Mouse (Mus musculus): ENCODE data around the gene Adgb.
"Not testable (repeated sequence)": the region's sequence is repeated elsewhere in the genome, so short reads cannot be mapped to it uniquely, and the experiment has no call there.

The Adgb gene

DNA sequence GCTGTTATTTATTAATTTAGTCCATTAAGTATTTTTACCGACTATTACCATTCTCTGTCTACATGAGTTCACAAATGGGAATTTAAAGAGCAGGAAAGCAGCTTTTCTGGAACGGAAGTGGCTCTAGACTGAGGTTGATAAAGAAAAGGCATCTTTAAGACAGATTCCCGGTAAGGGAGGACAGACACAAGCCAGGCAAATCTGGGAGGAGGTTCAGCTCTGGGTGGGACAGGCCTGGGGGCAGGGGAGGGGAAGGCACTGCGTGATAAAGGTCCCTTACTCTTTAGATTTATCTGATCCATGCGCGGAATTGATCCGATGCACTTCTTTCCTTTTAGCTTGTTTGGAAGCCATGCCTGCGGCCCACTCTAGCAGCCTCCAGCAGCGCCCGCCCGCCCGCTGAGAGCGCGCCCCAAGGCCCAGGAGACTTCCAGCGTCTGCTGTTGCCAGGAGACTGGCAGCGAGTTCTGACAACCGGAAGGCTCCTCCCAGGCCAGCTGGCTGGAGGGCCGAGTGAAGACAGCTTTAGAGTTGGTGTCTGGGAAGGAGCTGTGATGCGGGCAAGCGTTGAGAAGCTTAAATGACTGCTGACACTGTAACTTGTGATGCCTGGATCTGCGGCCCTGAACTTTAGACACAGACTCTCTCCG is at the start of gene Adgb:
TSS of gene Adgb (minus strand) at position 366 of the 650 bp plus-strand sequence.
- DNase-seq (ENCODE audit: low read depth in 1 of 2, low spot score in 2 of 2) = peak in 1 of 2 experiments; percentile 30

DNA sequence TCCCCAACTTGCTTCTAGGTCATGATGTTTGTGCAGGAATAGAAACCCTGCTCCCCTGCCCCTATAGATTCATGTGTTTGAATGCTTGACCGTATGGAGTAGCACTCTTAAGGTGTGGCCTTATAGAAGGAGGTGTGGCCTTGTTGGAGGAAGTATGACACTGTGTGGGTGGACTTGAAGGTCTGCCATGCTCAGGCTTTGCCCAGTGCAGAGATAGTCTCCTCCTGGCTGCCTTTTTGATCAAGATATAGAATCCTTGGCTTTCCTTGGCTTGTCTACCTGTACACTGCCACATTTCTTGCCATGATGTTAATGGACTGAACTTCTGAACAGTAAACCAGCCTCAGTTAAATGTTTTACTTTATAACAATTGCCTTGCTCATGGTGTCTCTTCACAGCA is 8.0 kb upstream of the Adgb start:
- no peak for DNase-seq (ENCODE audit: low read depth in 1 of 2, low spot score in 2 of 2)

- DNase-seq (ENCODE audit: low read depth in 1 of 2, low spot score in 2 of 2) = not testable (repeated sequence)
These were observed 5.3 kb upstream of the Adgb start for GRCm38 (mm10) chr10:10477429-10477828.

- no peak for DNase-seq (ENCODE audit: low read depth in 1 of 2, low spot score in 2 of 2)
These were observed 4.8 kb upstream of the Adgb start for GRCm38 (mm10) chr10:10476956-10477355.

DNA sequence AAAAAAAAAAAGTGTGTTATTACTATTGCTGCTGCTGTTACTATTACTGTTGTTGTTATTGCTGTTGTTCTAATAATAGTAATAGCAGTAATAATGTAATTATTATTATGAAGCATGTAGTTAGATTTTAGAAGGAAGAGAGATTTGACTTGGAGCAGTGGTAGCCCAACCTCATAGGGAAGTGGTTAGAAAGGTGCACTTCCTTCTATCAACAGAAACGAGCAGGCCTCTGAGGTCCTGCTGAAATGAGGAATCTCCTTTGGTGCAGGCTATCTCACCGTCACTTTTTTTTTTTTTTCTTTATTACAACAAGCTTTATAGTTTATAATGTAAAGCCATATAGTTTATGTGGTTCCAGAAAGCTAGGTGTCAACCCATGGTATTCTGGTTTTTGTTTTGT is 4.4 kb upstream of the Adgb start:
- no peak for DNase-seq (ENCODE audit: low read depth in 1 of 2, low spot score in 2 of 2)

- DNase-seq (ENCODE audit: low read depth in 1 of 2, low spot score in 2 of 2) = no peak
These were observed 3.2 kb downstream of the Adgb start for GRCm38 (mm10) chr10:10468699-10469547.

DNA sequence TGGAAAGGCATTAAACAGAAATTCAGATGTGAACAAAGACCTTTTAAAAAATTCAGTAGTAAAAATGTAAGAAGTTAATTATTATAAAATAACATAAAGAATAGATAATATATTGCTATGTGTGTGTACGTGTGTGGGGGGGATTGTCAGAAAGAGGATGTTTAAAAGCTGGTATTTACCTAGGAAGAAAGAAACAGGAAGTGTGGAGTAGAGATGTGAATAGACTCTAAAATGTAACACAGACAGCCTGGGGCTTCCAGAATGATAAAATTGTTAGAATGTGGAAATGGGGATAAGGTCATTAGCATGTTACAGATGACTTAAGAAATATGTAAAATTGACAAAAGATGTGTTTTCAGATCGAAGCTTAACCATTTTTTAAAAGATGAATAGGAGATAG is 12.0 kb downstream of the Adgb start:
- no peak for DNase-seq (ENCODE audit: low read depth in 1 of 2, low spot score in 2 of 2)

DNA sequence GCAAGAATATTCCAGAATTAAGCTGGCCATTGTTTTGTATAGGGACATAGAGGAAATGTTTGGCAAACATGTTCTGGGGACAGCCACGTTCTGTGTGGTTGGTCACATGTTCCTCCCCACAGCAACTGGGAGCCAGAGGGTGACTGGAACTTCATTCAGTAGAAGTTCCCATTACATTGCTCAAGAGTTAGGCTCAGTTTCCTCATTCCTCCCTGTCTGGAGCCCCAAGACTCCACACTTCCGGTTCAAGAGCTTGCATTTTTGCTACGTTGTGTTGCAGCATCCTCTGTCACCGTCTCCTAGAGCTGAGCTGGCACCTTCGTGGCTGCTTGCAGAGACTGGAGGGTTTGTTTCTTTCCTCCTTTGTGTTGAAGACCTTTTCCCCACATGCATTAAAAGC is 15.1 kb downstream of the Adgb start:
- peak; percentile 55 to 65 for DNase-seq (ENCODE audit: low read depth in 1 of 2, low spot score in 2 of 2)

- DNase-seq (ENCODE audit: low read depth in 1 of 2, low spot score in 2 of 2) = peak; percentile 64 to 69
These were observed 23.1 kb downstream of the Adgb start for GRCm38 (mm10) chr10:10449067-10449466.

GRCm38 (mm10) chr10:10444841-10445466 is 27.2 kb downstream of the Adgb start:
- no peak for DNase-seq (ENCODE audit: low read depth in 1 of 2, low spot score in 2 of 2)

GRCm38 (mm10) chr10:10443558-10443957 is 28.6 kb downstream of the Adgb start:
- no peak for DNase-seq (ENCODE audit: low read depth in 1 of 2, low spot score in 2 of 2)

- DNase-seq (ENCODE audit: low read depth in 1 of 2, low spot score in 2 of 2) = no peak
These were observed 37.1 kb downstream of the Adgb start for GRCm38 (mm10) chr10:10435014-10435413.

- DNase-seq (ENCODE audit: low read depth in 1 of 2, low spot score in 2 of 2) = no peak
These were observed 42.5 kb downstream of the Adgb start for GRCm38 (mm10) chr10:10429635-10430034.

- no peak for DNase-seq (ENCODE audit: low read depth in 1 of 2, low spot score in 2 of 2)
These were observed 43.1 kb downstream of the Adgb start for GRCm38 (mm10) chr10:10429032-10429431.

GRCm38 (mm10) chr10:10424383-10424782 is 47.7 kb downstream of the Adgb start:
- DNase-seq (ENCODE audit: low read depth in 1 of 2, low spot score in 2 of 2) = no peak

GRCm38 (mm10) chr10:10411046-10411445 is 61.1 kb downstream of the Adgb start:
- no peak for DNase-seq (ENCODE audit: low read depth in 1 of 2, low spot score in 2 of 2)

DNA sequence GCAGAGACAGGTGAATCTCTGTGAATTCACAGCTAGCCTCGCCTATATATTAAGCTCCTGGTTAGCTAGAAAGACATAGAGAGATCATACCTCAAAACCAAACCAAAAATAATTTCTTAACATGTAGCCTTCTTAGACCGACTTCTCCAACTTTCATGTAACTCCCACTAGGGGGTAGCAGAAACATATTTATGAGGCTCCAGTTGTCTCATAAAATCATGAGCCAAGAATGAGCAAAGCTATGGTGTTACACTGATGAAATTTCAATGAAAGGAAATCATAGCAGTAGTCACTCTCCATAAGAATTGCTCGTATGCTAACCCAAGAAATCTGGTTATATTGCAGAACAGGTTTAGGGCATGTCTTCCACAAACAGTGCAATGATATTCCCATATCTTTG is 64.0 kb downstream of the Adgb start:
- no peak for DNase-seq (ENCODE audit: low read depth in 1 of 2, low spot score in 2 of 2)

- no peak for DNase-seq (ENCODE audit: low read depth in 1 of 2, low spot score in 2 of 2)
These were observed 76.2 kb downstream of the Adgb start for GRCm38 (mm10) chr10:10395784-10396481.

- no peak for DNase-seq (ENCODE audit: low read depth in 1 of 2, low spot score in 2 of 2)
These were observed 97.5 kb downstream of the Adgb start for GRCm38 (mm10) chr10:10374629-10375028.

GRCm38 (mm10) chr10:10364025-10364424 is 108.1 kb downstream of the Adgb start:
- DNase-seq (ENCODE audit: low read depth in 1 of 2, low spot score in 2 of 2) = no peak

DNA sequence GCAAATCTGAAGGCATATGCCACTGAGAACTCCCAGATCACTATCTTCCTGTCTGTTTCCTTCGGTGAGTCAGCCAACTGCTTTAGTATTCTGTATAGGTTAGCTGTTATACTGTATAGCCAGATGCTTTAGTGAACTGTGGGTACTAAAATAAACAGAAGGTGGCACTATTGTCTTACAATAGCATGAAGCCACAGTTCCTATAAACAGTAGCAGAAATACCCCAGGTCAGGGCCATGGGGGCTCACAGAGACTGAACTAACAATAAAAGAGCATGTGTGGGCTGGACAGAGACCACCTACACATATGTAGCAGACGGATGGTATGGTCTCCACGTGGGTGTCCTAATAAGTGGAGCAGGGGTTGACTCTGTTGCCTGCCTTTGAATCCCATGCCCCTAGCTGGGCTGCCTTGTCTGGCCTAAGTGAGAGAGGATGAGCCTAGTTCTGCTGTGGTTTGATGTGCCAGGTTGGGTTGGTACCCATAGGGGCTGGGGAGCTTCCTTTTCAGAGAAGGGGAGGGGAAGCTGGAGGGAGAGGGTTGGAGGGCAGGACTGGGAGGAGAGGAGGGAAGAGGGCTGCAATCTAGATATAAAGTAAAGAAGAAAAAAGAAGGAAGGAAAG is 116.4 kb downstream of the Adgb start:
- no peak for DNase-seq (ENCODE audit: low read depth in 1 of 2, low spot score in 2 of 2)
